19 mouse cellular contexts compared by ENCODE assay signal in the genomic region with DNA sequence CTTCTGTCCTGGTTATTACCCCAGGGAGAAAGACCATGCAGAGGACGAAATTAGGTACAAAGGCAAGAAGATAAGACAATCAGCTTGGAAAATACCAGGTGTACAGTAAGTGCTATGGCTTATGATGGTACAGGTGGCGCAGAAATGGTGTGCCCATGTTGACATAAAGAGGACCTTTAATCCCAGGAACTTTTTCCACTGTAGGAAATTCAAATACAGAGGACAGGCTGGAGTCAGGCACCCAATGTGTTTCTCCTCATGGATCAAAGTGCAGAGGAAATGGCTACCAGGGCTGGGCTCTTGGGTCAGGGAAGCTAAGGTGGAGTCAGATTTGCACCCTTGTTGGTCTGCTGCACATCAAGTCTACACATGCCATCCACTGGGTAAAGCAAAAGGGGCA. TPM values are rescaled to one million over a fixed set of nuclear protein-coding genes. Genes with fewer than 3 reads are reported as not detected.
"Had no signal": no experiment of that assay in that cellular context is flagged by ENCODE, and none has a peak within 500 bp of the region (broad histone marks: within the 10 kb centered on the region; RNA-seq: fewer than 3 reads in every experiment).

No protein-coding gene starts in this region.

- H3K27me3 ChIP-seq: limb, embryonic 12.5 days; limb, embryonic 15.5 days; liver, embryonic 15.5 days; midbrain, embryonic 13.5 days had no signal

- H3K9me3 ChIP-seq: limb, embryonic 12.5 days; limb, embryonic 15.5 days; liver, embryonic 15.5 days; midbrain, embryonic 13.5 days had no signal

- H3K9ac ChIP-seq: limb, embryonic 12.5 days; limb, embryonic 15.5 days; liver, embryonic 15.5 days; lung, embryonic 14.5 days; midbrain, embryonic 13.5 days had no signal

- H3K4me3 ChIP-seq: limb, embryonic 12.5 days; limb, embryonic 15.5 days; liver, embryonic 15.5 days; midbrain, embryonic 13.5 days; myocyte had no signal

- H3K27ac ChIP-seq: limb, embryonic 12.5 days; limb, embryonic 15.5 days; liver, embryonic 15.5 days; macrophage; midbrain, embryonic 13.5 days had no signal

- ATAC-seq: inflammation-experienced regulatory T-cells, adult 6 months; lung, postnatal 0 days; midbrain, embryonic 13.5 days; midbrain, embryonic 16.5 days had no signal

- H3K4me2 ChIP-seq: limb, embryonic 12.5 days; limb, embryonic 15.5 days; liver, embryonic 15.5 days; lung, embryonic 14.5 days; midbrain, embryonic 13.5 days had no signal

- DNase-seq: kidney, adult 18-20 months; kidney, adult 9 months; kidney, postnatal 14 days; kidney, postnatal 4 days; left cerebral cortex, postnatal 4 days; lung, embryonic 14.5 days; thymus, adult 18-20 months; thymus, postnatal 14 days; thymus, postnatal 4 days had no signal

- H3K4me1 ChIP-seq: midbrain, embryonic 13.5 days had no signal

RNA-seq across cellular contexts. Expression of a gene that starts 7.5 kb away (rescaled TPM):
- polyA plus RNA-seq: inflammation-experienced regulatory T-cells, adult 6 months; macrophage had no signal

RNA-seq across cellular contexts. Expression of a gene that starts 40.8 kb away (rescaled TPM):
- polyA plus RNA-seq: inflammation-experienced regulatory T-cells, adult 6 months; lung, embryonic 14.5 days; macrophage; myocyte; neural tube, embryonic 11.5 days had no signal
